Mouse (Mus musculus) CH12.LX (cell line): ENCODE measurements around the gene Ndufv3. TPM values are rescaled to one million over a fixed set of nuclear protein-coding genes. Genes with fewer than 3 reads are reported as not detected.

Source experiments
- DNase-seq: peaks from one replicate; pipeline ENCODE4 v3.0.0-alpha.2; 2013; ENCODE audit errors: extremely low read depth
- H3K27ac ChIP-seq: 2 replicates; pipeline ENCODE4 v1.5.1; 2012; ENCODE audit warnings: low read depth, mild to moderate bottlenecking, control low read depth, moderate library complexity; ENCODE audit not compliant: insufficient read depth
- H3K27me3 ChIP-seq: replicated peaks from 2 replicates; pipeline ENCODE3; 2012; ENCODE audit warnings: inconsistent platforms
- H3K36me3 ChIP-seq, 2 experiments: replicated peaks in 1 of 2; 2 replicates each; pipeline versions ENCODE3 to v1.6.1; 2012; ENCODE audit warnings: inconsistent platforms in 1 of 2, low read length in 1 of 2, mild to moderate bottlenecking in 1 of 2, mixed read lengths in 1 of 2, moderate library complexity in 1 of 2; ENCODE audit not compliant: control insufficient read depth in 1 of 2, insufficient read depth in 1 of 2
- H3K4me1 ChIP-seq, 2 experiments: 2 replicates each; pipeline ENCODE4 v1.6.1; 2012; ENCODE audit warnings: inconsistent platforms in 1 of 2, moderate library complexity in 1 of 2; ENCODE audit not compliant: insufficient read depth in 2 of 2, control insufficient read depth in 1 of 2
- H3K4me2 ChIP-seq: 2 replicates; pipeline ENCODE4 v1.6.1; 2012; ENCODE audit warnings: low read depth, mild to moderate bottlenecking, control low read depth; ENCODE audit not compliant: poor library complexity, insufficient read depth, severe bottlenecking
- H3K4me3 ChIP-seq, 3 experiments: fragments of 150-350 bp in 1 of 3; sonication (generic) in 1 of 3; replicated peaks in 1 of 3; 2 replicates each; pipeline versions ENCODE3 to v1.5.1; 2011 to 2012; ENCODE audit warnings: low read depth in 2 of 3, low read length in 2 of 3, mild to moderate bottlenecking in 2 of 3, moderate library complexity in 2 of 3, control low read depth in 1 of 3, improper control_type of control experiment in 1 of 3, inconsistent platforms in 1 of 3, mixed read lengths in 1 of 3; ENCODE audit not compliant: poor library complexity in 1 of 3
- H3K79me2 ChIP-seq: replicated peaks from 2 replicates; pipeline ENCODE4 v1.6.1; 2012; ENCODE audit warnings: mild to moderate bottlenecking, moderate library complexity; ENCODE audit not compliant: control insufficient read depth, poor library complexity, insufficient read depth, severe bottlenecking; ENCODE audit errors: extremely low read depth
- H3K9ac ChIP-seq: 2 replicates; pipeline ENCODE4 v1.6.1; 2012; ENCODE audit warnings: low read depth, mild to moderate bottlenecking, control low read depth, moderate library complexity; ENCODE audit not compliant: insufficient read depth
- H3K9me3 ChIP-seq: replicated peaks from 2 replicates; pipeline ENCODE3; 2012; ENCODE audit warnings: low read length, inconsistent platforms, mixed read lengths
- BHLHE40 ChIP-seq: IDR thresholded peaks from 2 replicates; pipeline ENCODE4 v1.6.1; 2011; ENCODE audit warnings: mild to moderate bottlenecking, low read depth, low read length, improper control_type of control experiment
- CHD1 ChIP-seq: IDR thresholded peaks from 2 replicates; pipeline ENCODE4 v1.6.1; 2012; ENCODE audit warnings: low read depth, low read length, improper control_type of control experiment, inconsistent platforms
- CHD2 ChIP-seq: IDR thresholded peaks from 2 replicates; pipeline ENCODE4 v1.6.1; 2011; ENCODE audit warnings: low read length, improper control_type of control experiment
- CTCF ChIP-seq, 2 experiments: IDR thresholded peaks in 1 of 2; conservative IDR thresholded peaks in 1 of 2; 2 replicates each; pipeline ENCODE4 v1.5.1; 2011 to 2012; ENCODE audit warnings: low read depth in 2 of 2, low read length in 2 of 2, improper control_type of control experiment in 1 of 2, inconsistent platforms in 1 of 2, mild to moderate bottlenecking in 1 of 2, moderate library complexity in 1 of 2
- E2F4 ChIP-seq: IDR thresholded peaks from 2 replicates; pipeline ENCODE4 v1.6.1; 2011; ENCODE audit warnings: low read depth, low read length, improper control_type of control experiment; ENCODE audit not compliant: insufficient replicate concordance
- ELF1 ChIP-seq: IDR thresholded peaks from 2 replicates; pipeline ENCODE4 v1.6.1; 2014; ENCODE audit warnings: low read depth, mild to moderate bottlenecking, inconsistent platforms, low read length, improper control_type of control experiment
- EP300 ChIP-seq: IDR thresholded peaks from 2 replicates; pipeline ENCODE4 v1.6.1; 2011; ENCODE audit warnings: low read length, improper control_type of control experiment
- ETS1 ChIP-seq: conservative IDR thresholded peaks from 2 replicates; pipeline ENCODE4 v1.6.1; 2012; ENCODE audit warnings: low read depth, mild to moderate bottlenecking, inconsistent platforms, low read length, improper control_type of control experiment, moderate library complexity
- GABPA ChIP-seq: IDR thresholded peaks from 2 replicates; pipeline ENCODE4 v1.6.1; 2012; ENCODE audit warnings: low read depth, low read length, improper control_type of control experiment, inconsistent platforms; ENCODE audit not compliant: insufficient replicate concordance
- HCFC1 ChIP-seq: IDR thresholded peaks from 2 replicates; pipeline ENCODE4 v1.6.1; 2012; ENCODE audit warnings: low read depth, mild to moderate bottlenecking, inconsistent platforms, low read length, improper control_type of control experiment
- IRF4 ChIP-seq: IDR thresholded peaks from 2 replicates; pipeline ENCODE4 v1.6.1; 2014; ENCODE audit warnings: low read depth, mild to moderate bottlenecking, inconsistent platforms, low read length, improper control_type of control experiment
- JUN ChIP-seq: IDR thresholded peaks from 2 replicates; pipeline ENCODE4 v1.6.1; 2011; ENCODE audit warnings: low read depth, mild to moderate bottlenecking, low read length, improper control_type of control experiment, moderate library complexity; ENCODE audit not compliant: insufficient read depth
- JUND ChIP-seq: conservative IDR thresholded peaks from 2 replicates; pipeline ENCODE4 v1.6.1; 2011; ENCODE audit warnings: low read depth, low read length, improper control_type of control experiment
- KAT2A ChIP-seq: IDR thresholded peaks from 2 replicates; pipeline ENCODE4 v1.6.1; 2012; ENCODE audit warnings: low read length, improper control_type of control experiment, inconsistent platforms; ENCODE audit not compliant: insufficient replicate concordance
- MAFK ChIP-seq: IDR thresholded peaks from 2 replicates; pipeline ENCODE4 v1.6.1; 2011; ENCODE audit warnings: low read length, improper control_type of control experiment; ENCODE audit not compliant: insufficient replicate concordance
- MAX ChIP-seq: IDR thresholded peaks from 2 replicates; pipeline ENCODE4 v1.6.1; 2011; ENCODE audit warnings: low read length, improper control_type of control experiment
- MAZ ChIP-seq: IDR thresholded peaks from 2 replicates; pipeline ENCODE4 v1.6.1; 2012; ENCODE audit warnings: low read depth, mild to moderate bottlenecking, inconsistent platforms, low read length, improper control_type of control experiment, moderate library complexity
- MEF2A ChIP-seq: IDR thresholded peaks from 2 replicates; pipeline ENCODE4 v1.6.1; 2014; ENCODE audit warnings: low read depth, mild to moderate bottlenecking, inconsistent platforms, low read length, improper control_type of control experiment, borderline replicate concordance
- MXI1 ChIP-seq: IDR thresholded peaks from 2 replicates; pipeline ENCODE4 v1.6.1; 2011; ENCODE audit warnings: mild to moderate bottlenecking, low read depth, low read length, improper control_type of control experiment
- MYC ChIP-seq: IDR thresholded peaks from 2 replicates; pipeline ENCODE4 v1.6.1; 2011; ENCODE audit warnings: low read depth, mild to moderate bottlenecking, improper control_type of control experiment, low read length
- NELFE ChIP-seq: IDR thresholded peaks from 2 replicates; pipeline ENCODE4 v1.6.1; 2011; ENCODE audit warnings: low read depth, low read length, improper control_type of control experiment
- NRF1 ChIP-seq: IDR thresholded peaks from 2 replicates; pipeline ENCODE4 v1.6.1; 2014; ENCODE audit warnings: low read depth, mild to moderate bottlenecking, inconsistent platforms, low read length, improper control_type of control experiment, moderate library complexity
- PAX5 ChIP-seq: IDR thresholded peaks from 2 replicates; pipeline ENCODE4 v1.6.1; 2012; ENCODE audit warnings: low read length, inconsistent platforms, mixed read lengths
- POLR2A ChIP-seq: IDR thresholded peaks from 2 replicates; pipeline ENCODE4 v1.6.1; 2011; ENCODE audit warnings: low read depth, mild to moderate bottlenecking, improper control_type of control experiment, low read length
- POLR2AphosphoS2 ChIP-seq: IDR thresholded peaks from 2 replicates; pipeline ENCODE4 v1.6.1; 2011; ENCODE audit warnings: low read depth, low read length, improper control_type of control experiment
- RAD21 ChIP-seq: IDR thresholded peaks from 2 replicates; pipeline ENCODE4 v1.6.1; 2011; ENCODE audit warnings: low read depth, mild to moderate bottlenecking, low read length, improper control_type of control experiment, moderate library complexity
- RCOR1 ChIP-seq: conservative IDR thresholded peaks from 2 replicates; pipeline ENCODE4 v1.6.1; 2012; ENCODE audit warnings: low read depth, mild to moderate bottlenecking, inconsistent platforms, low read length, improper control_type of control experiment
- SIN3A ChIP-seq: IDR thresholded peaks from 2 replicates; pipeline ENCODE4 v1.6.1; 2012; ENCODE audit warnings: low read length, improper control_type of control experiment, inconsistent platforms
- SMC3 ChIP-seq: IDR thresholded peaks from 2 replicates; pipeline ENCODE4 v1.6.1; 2011; ENCODE audit warnings: low read depth, low read length, improper control_type of control experiment
- TBP ChIP-seq: conservative IDR thresholded peaks from 2 replicates; pipeline ENCODE4 v1.6.1; 2011; ENCODE audit warnings: low read depth, low read length, improper control_type of control experiment
- TCF12 ChIP-seq: IDR thresholded peaks from 2 replicates; pipeline ENCODE4 v1.6.1; 2014; ENCODE audit warnings: low read depth, mild to moderate bottlenecking, inconsistent platforms, low read length, improper control_type of control experiment
- UBTF ChIP-seq: IDR thresholded peaks from 2 replicates; pipeline ENCODE4 v1.6.1; 2012; ENCODE audit warnings: low read depth, mild to moderate bottlenecking, inconsistent platforms, low read length, improper control_type of control experiment, moderate library complexity
- USF1 ChIP-seq: IDR thresholded peaks from 2 replicates; pipeline ENCODE4 v1.6.1; 2014; ENCODE audit warnings: low read depth, mild to moderate bottlenecking, inconsistent platforms, low read length, improper control_type of control experiment
- USF2 ChIP-seq: conservative IDR thresholded peaks from 2 replicates; pipeline ENCODE4 v1.6.1; 2011; ENCODE audit warnings: low read depth, low read length, improper control_type of control experiment
- ZC3H11A ChIP-seq: IDR thresholded peaks from 2 replicates; pipeline ENCODE4 v1.6.1; 2012; ENCODE audit warnings: low read depth, mild to moderate bottlenecking, inconsistent platforms, low read length, improper control_type of control experiment
- ZKSCAN1 ChIP-seq: IDR thresholded peaks from 2 replicates; pipeline ENCODE4 v1.6.1; 2012; ENCODE audit warnings: low read depth, inconsistent platforms, low read length, improper control_type of control experiment, borderline replicate concordance
- ZMIZ1 ChIP-seq: IDR thresholded peaks from 2 replicates; pipeline ENCODE4 v1.6.1; 2012; ENCODE audit warnings: low read depth, mild to moderate bottlenecking, inconsistent platforms, low read length, improper control_type of control experiment
- ZNF384 ChIP-seq: IDR thresholded peaks from 2 replicates; pipeline ENCODE4 v1.6.1; 2012; ENCODE audit warnings: low read depth, low read length, improper control_type of control experiment, inconsistent platforms
- dilution Hi-C: fragments of 300-500 bp; cut with MboI; formaldehyde crosslinking; loops from 2 replicates; pipeline ENCODE4 v1.14.3; 2020; ENCODE audit warnings: low sequenced_read_pairs; ENCODE audit not compliant: extremely low pct_unique_long_range_greater_than_20kb, extremely low pct_ligation_motif_present
- in situ Hi-C: fragments of 300-500 bp; cut with MboI; formaldehyde crosslinking; loops from 3 replicates; pipeline ENCODE4 v1.14.3; 2019; ENCODE audit warnings: low sequenced_read_pairs, low pct_ligation_motif_present, low pct_unique_long_range_greater_than_20kb, mixed read lengths
- polyA plus RNA-seq: library from polyadenylated mRNA; unstranded; fragments of >175 nt; gene quantifications from 2 replicates; pipeline ENCODE4 v1.2.1, GENCODE M21; 2012; ENCODE audit warnings: low read depth; ENCODE audit not compliant: insufficient read length
- total RNA-seq, 2 experiments: library from RNA; depleted of rRNA; stranded (reverse); fragments of 300-350 nt in 1 of 2; fragments of >200 nt in 1 of 2; gene quantifications; 2 replicates each; pipeline ENCODE4 v1.2.3; 2012 to 2014

Gene Ndufv3
- total and polyA plus RNA-seq, 3 experiments = 292 to 409 (median 298) TPM

DNA sequence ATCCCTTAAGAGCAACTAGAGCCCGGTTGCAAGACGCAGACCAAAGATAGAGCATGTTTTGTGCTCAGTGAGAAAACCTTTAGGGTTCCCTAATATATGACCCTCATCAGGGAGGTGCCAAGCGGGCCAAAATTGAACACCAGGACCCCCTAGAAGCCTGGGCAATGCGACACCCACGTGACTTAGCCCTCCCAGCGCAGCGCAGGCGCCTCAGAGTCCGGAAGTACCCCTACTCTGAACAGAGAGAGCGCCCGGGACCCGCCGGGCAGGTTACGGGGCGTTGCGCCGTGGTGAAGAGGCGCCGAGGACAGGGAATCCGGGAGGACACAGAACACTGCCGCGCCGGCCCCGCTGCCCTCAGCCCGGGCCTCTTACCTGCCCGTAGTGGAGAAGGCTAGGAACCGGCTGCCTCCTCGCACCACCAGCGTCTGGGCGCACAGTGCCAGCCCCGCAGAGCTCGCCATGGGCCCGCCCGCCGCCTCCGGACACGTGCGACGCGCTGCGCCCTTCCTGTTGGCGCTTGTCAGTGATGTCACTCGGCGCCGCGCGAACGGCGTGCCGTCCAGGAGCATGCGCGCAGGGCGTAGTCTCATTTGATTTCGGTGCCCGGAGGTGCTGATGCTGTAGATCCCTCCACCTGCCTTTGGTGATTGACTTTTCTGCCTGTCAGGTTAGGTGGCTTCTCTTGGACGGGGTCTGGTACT, 8.0 kb upstream of the Ndufv3 start:
- H3K27me3 ChIP-seq = no peaks in the 10 kb centered on the region
- no peak overlapping the region for H3K27ac ChIP-seq
- H3K4me1 ChIP-seq = peaks cover 0 to 30% of the 10 kb centered on the region in 2 experiments; a peak in 3 of 4 replicates
- H3K79me2 ChIP-seq = peaks cover 24% of the 10 kb centered on the region
- H3K9me3 ChIP-seq = no peaks in the 10 kb centered on the region
- peak; percentile 92 for DNase-seq
- in situ Hi-C loops (loop anchor here (10.0 kb wide), 1 partner anchor 153 kb away; no protein-coding TSS in a partner anchor), dilution Hi-C loops (no loop called here)
- H3K4me2 ChIP-seq = peak overlapping the region; percentile 89
- TF ChIP-seq JUND (no peak), GABPA (peak; percentile 15; the same call in 1 of the 2 replicates), USF1 (peak; percentile 69), MEF2A (peak; percentile 64; the same call in 1 of the 2 replicates), JUN (no peak), TBP (peak; percentile 74; the same call in 1 of the 2 replicates), CHD1 (no peak), BHLHE40 (peak; percentile 97), MAZ (peak; percentile 1; the same call in 1 of the 2 replicates), UBTF (no peak), TCF12 (peak; percentile 93), MYC (peak; percentile 98), ZNF384 (no peak), ELF1 (peak; percentile 96), CHD2 (no peak), ETS1 (no peak), ZMIZ1 (peak; percentile 96), HCFC1 (peak; percentile 91), CTCF (conservative IDR thresholded peaks at IDR 0.05 in 1 of 2, IDR thresholded peaks at IDR 0.05 in 1 of 2; ENCODE audit: low read depth in 2 of 2, low read length in 2 of 2) (no peak), MXI1 (peak; percentile 100), NELFE (peak; percentile 94), IRF4 (peak; percentile 67), RCOR1 (no peak), MAX (peak; percentile 99), EP300 (no peak), SIN3A (peak; percentile 98), KAT2A (peak; percentile 84; the same call in 1 of the 2 replicates), POLR2AphosphoS2 (peak; percentile 90; the same call in 1 of the 2 replicates), E2F4 (peak; percentile 66; the same call in 1 of the 2 replicates), NRF1 (peak; percentile 88), POLR2A (peak; percentile 87), USF2 (peak; percentile 68), ZC3H11A (no peak), ZKSCAN1 (no peak), SMC3 (no peak), MAFK (no peak), PAX5 (no peak), RAD21 (no peak)
- H3K4me3 ChIP-seq = peak overlapping the region; percentile 87 to 90 (median 89)
- H3K9ac ChIP-seq = peak overlapping the region; percentile 88
- H3K36me3 ChIP-seq = peaks cover 33 to 36% of the 10 kb centered on the region in 2 experiments
